Mouse (Mus musculus): ENCODE measurements around the gene Fnip2.

Fnip2 gene

GRCm38 (mm10) chr3:79528451-79528850 lies 39.1 kb downstream of the Fnip2 start:
- DNase-seq (ENCODE audit: low spot score) = no peak

GRCm38 (mm10) chr3:79527921-79528320 lies 39.7 kb downstream of the Fnip2 start:
- no peak for DNase-seq (ENCODE audit: low spot score)

GRCm38 (mm10) chr3:79527521-79527920 lies 40.1 kb downstream of the Fnip2 start:
- no peak for DNase-seq (ENCODE audit: low spot score)

- no peak for DNase-seq (ENCODE audit: low spot score)
These were observed 44.2 kb downstream of the Fnip2 start for GRCm38 (mm10) chr3:79523349-79523748.

- no peak for DNase-seq (ENCODE audit: low spot score)
These were observed 47.7 kb downstream of the Fnip2 start for GRCm38 (mm10) chr3:79519862-79520261.

- DNase-seq (ENCODE audit: low spot score) = peak; percentile 69
These were observed 48.7 kb downstream of the Fnip2 start for GRCm38 (mm10) chr3:79518761-79519527.

- no peak for DNase-seq (ENCODE audit: low spot score)
These were observed 49.6 kb downstream of the Fnip2 start for GRCm38 (mm10) chr3:79517884-79518591.

GRCm38 (mm10) chr3:79516958-79517357 lies 50.6 kb downstream of the Fnip2 start:
- DNase-seq (ENCODE audit: low spot score) = no peak

- peak; percentile 26 for DNase-seq (ENCODE audit: low spot score)
These were observed 51.3 kb downstream of the Fnip2 start for GRCm38 (mm10) chr3:79516099-79516920.

GRCm38 (mm10) chr3:79514304-79514703 lies 53.3 kb downstream of the Fnip2 start:
- DNase-seq (ENCODE audit: low spot score) = no peak

- DNase-seq (ENCODE audit: low spot score) = no peak
These were observed 66.3 kb downstream of the Fnip2 start for GRCm38 (mm10) chr3:79501166-79501728.

GRCm38 (mm10) chr3:79500279-79500678 lies 67.3 kb downstream of the Fnip2 start:
- peak; percentile 50 for DNase-seq (ENCODE audit: low spot score)

- no peak for DNase-seq (ENCODE audit: low spot score)
These were observed 70.9 kb downstream of the Fnip2 start for GRCm38 (mm10) chr3:79496668-79497067.

- DNase-seq (ENCODE audit: low spot score) = no peak
These were observed 72.4 kb downstream of the Fnip2 start for GRCm38 (mm10) chr3:79495151-79495550.

- DNase-seq (ENCODE audit: low spot score) = no peak
These were observed 73.6 kb downstream of the Fnip2 start for GRCm38 (mm10) chr3:79494028-79494427.

- DNase-seq (ENCODE audit: low spot score) = no peak
These were observed 74.5 kb downstream of the Fnip2 start for GRCm38 (mm10) chr3:79493064-79493463.

- DNase-seq (ENCODE audit: low spot score) = no peak
These were observed 76.0 kb downstream of the Fnip2 start for GRCm38 (mm10) chr3:79491614-79492013.

GRCm38 (mm10) chr3:79490102-79490501 lies 77.5 kb downstream of the Fnip2 start:
- DNase-seq (ENCODE audit: low spot score) = no peak

- no peak for DNase-seq (ENCODE audit: low spot score)
These were observed 79.6 kb downstream of the Fnip2 start for GRCm38 (mm10) chr3:79488025-79488424.

- DNase-seq (ENCODE audit: low spot score) = no peak
These were observed 83.1 kb downstream of the Fnip2 start for GRCm38 (mm10) chr3:79484286-79485063.

GRCm38 (mm10) chr3:79478880-79479279 lies 88.7 kb downstream of the Fnip2 start:
- no peak for DNase-seq (ENCODE audit: low spot score)

Data from embryo, embryonic 10.5 days (tissue).